Mouse (Mus musculus): Measurements from ENCODE around the gene Synj2bp. TPM values are rescaled to one million over a fixed set of nuclear protein-coding genes. Genes with fewer than 3 reads are reported as not detected.
"Not testable (repeated sequence)": the region's sequence is repeated elsewhere in the genome, so short reads cannot be mapped to it uniquely, and the experiment has no call there.

Gene Synj2bp
- total RNA-seq (2021), result 10 to 100 TPM; 34.8 to 37.7 TPM
- long read RNA-seq, experiment 1, full-length matches to known transcripts, result 24 of 33 reads
- long read RNA-seq, experiment 1, partial matches to known transcripts, result 1 of 33 reads
- long read RNA-seq, experiment 1, other reads (novel, unspliced or antisense), result 8 of 33 reads
- long read RNA-seq, experiment 2, full-length matches to known transcripts, result 21 of 23 reads
- long read RNA-seq, experiment 2, partial matches to known transcripts, result 0 of 23 reads
- long read RNA-seq, experiment 2, other reads (novel, unspliced or antisense), result 2 of 23 reads

DNA sequence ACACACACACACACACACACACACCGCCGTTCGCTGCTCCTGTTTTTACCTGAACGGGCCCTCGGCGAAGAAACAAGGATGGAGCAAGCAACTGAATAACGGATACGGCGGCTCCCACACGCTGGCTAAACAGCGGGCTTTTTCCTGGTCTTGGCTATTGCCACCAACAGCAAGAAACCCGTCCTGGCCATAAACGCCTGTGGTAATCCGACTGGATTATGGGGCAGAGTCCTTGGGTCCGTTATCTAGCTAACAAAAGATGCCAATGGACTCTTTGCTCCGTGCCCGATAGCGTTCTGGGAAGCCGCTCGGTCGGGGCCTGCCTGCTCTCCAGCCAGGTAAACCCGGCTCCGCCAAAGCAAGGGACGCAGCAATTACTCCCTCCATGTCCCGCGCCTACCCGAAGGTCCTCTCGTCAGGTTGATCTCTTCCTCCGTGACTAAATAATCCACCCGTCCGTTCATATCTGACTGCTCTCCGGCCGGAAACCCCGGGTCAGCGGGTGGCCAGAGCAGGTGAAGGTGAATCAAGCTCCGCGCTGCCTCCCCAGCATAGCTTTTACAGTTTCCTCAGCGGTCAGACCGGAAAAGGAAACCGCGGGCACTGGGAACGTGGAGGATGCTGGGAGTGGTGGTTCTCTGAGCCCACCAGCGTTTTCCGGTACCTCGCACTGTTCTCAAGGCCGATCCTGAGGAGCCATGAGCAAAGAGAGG is at the start of gene Synj2bp, which contains the start of gene Gm20498:
Gene Synj2bp, minus strand, starts transcription at position 596 of the 713 bp plus-strand sequence.
Gene Gm20498, minus strand, starts transcription at position 590 of the 713 bp plus-strand sequence.
- peak; percentile 86 to 90 for DNase-seq (ENCODE audit: low spot score in 2 of 2)

DNA sequence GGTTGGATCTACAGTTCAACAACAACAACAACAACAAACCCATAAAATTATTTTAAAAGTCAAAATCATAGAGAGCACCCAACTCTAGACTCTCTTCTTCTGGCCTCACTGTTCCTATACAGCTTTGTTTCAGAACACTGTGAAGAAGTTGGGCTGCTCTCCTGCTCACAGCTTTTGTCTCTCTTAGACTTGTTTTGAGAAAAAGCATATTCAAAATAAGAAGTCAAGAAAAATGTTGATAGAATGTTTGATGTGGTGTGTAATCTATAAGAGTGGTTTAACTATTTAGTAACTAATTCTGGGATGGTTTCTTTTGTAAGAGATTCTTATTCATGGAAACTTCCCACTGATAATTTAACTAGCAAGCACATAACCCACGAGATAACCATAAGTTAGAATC is 35.7 kb upstream of the Synj2bp start, which contains the start of gene Adam21:
Gene Adam21, minus strand, starts transcription at position 101 of the 400 bp plus-strand sequence.
- DNase-seq (ENCODE audit: low spot score in 2 of 2), result no peak

DNA sequence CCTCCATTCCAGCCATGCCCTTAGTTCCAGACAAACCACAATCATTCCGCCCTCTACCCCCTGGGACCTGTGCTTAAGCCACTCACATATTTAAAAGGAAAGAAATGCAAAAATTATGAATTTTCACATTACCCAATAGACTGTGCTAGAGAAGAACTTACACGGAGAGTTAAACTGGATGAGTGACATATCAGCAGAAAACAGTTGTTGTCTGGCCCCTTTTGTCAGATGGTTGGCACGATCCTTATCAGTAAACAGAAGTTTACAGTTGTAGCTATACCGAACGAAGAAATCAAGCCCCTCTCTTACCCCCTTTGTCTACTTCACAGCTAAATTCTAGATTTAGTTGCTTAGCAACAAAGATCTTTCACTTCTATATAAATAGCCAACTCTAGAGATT is 35.2 kb upstream of the Synj2bp start:
- no peak for DNase-seq (ENCODE audit: low spot score in 2 of 2)

DNA sequence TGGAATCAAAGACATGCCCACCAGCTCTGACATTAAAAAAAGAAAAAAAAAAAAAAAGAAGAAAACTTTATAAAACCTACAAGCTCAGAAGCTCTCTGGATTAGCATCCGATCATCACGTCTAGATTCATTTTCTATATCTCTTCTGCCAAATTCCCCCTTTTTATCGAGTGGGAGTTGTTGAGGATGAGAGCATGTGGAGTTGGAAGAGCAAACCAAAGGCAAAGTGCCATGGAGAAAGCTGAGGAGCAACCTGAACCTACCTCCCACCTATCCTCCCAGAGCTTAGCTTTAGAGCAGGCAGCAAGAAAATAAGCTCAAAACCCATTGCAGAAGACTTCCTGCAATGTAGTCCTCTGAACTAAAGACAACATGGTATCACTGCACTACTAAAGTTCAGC is 31.5 kb upstream of the Synj2bp start:
- DNase-seq (ENCODE audit: low spot score in 2 of 2), result no peak

DNA sequence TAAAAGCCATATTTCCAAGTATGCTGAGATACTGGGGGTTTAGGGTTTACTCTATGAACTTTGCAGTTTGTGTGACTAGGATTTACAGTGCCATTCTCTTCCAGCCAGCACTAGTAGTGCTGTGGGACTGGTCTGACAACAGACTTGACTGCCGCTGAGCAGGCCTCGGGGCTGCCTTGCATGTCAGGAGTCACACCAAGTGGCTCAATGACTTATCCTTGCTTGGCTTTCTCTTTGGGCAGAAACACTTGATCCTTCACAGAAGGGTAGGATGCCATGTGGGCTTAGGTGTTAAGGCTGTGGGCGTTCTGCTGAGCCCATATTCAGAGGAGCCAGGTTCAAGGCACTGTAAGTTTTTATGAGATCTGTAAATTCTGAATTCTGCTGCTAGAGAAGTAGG is 16.6 kb upstream of the Synj2bp start:
- no peak for DNase-seq (ENCODE audit: low spot score in 2 of 2)

DNA sequence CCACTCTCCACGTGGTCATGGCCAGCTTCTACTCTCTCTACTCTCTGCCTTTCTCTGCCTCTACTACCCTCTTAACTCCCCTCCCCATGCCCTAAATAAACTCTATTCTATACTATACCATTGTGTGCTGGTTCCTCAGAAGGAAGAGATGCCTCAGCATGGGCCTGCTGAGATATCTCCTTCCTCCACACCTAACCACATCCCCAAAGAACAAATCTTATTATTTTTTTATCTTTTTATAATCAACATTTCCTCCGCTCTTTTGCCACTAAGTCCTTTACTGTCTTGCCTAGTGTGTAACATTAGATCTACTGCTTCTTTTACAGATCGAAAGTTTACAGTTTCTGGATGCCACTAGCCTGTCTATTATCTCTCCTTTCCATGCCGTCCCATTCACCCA is 14.5 kb upstream of the Synj2bp start:
- DNase-seq (ENCODE audit: low spot score in 2 of 2), result no peak

DNA sequence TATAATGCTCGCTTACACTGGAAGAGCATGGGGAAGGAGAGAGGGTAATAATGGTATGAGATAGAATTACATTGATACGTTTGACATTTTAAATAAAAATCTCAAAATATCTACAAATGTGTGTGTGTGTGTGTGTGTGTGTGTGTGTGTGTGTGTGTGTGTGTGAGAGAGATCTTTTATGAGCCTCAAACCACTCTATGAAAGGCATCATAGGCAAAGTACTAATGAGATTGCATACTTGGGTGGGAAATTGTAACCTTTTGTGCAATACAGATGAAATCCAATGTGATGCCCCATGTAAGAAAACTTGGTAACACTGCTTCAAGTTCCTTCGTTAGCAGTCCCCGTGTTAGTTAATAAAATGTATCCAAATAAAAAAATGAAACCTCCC is 313 bp upstream of the Synj2bp start:
- DNase-seq (ENCODE audit: low spot score in 2 of 2), result no peak

DNA sequence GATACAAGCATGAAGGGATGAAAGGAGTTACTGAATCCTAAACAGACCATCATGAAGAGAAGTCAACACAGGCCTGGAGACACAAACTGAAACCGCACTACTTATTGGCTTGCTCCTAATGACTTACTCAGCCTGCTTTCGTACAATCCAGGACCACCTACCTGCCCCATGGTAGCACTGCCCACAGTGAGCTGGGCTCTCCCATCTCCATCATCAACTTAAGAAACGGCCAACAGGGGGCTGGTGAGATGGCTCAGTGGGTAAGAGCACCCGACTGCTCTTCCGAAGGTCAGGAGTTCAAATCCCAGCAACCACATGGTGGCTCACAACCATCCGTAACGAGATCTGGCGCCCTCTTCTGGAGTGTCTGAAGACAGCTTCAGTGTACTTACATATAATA is 2.1 kb downstream of the Synj2bp start:
- not testable (repeated sequence) for DNase-seq (ENCODE audit: low spot score in 2 of 2)

DNA sequence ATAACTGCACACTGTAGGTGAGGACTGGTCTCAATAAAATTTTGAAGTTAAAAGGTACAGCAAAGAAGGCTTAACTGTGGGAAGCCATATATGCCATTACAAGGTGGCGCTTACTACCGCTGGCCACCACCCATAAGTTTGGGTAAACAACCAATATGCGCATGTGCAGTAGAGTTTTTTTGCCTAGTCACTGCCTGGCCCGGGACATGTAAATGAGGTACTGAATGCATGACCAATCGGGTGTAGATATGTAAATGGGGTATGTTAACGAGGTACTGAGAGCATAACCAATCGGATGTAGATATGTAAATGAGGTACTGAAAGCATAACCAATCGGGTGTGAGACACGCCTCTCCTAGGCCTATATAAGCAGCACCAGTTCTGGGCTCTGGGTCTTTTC is 35.8 kb downstream of the Synj2bp start:
- not testable (repeated sequence) for DNase-seq (ENCODE audit: low spot score in 2 of 2)

DNA sequence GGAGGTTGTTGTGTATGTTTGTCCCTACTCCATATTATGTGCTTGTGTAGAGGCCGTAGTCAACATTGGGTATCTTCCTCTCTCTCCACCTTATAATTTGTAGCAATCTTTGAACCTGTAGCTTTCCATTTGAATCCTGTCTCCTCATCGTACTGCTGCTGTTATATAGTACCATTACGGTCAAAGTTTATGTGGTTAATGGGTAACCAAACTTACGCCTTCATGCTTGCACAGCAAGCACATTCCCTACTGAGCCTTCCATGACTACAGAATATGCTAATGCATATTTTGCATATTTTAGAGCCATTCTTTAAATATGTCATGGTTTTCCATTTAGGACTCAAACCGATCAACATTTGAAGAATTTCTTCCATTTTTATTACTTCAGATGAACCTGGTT is 42.2 kb downstream of the Synj2bp start:
- no peak for DNase-seq (ENCODE audit: low spot score in 2 of 2)

DNA sequence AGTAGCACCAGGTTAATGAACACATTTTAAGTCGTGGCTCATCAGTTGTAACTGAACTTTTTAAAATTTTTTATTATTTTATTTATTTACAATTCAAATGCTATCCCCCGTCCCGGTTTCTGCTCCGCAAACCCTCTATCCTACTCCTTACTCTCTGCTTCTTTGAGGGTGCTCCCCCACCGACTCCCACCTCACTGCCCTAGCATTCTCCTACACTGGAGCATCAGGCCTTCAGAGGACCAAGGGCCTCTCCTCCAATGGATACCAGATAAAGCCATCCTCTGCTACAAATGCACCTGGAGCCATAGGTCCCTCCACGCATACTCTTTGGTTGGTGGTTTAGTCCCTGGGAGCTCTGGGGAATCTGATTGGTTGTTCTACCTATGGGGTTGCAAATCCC is 47.4 kb downstream of the Synj2bp start:
- no peak for DNase-seq (ENCODE audit: low spot score in 2 of 2)

DNA sequence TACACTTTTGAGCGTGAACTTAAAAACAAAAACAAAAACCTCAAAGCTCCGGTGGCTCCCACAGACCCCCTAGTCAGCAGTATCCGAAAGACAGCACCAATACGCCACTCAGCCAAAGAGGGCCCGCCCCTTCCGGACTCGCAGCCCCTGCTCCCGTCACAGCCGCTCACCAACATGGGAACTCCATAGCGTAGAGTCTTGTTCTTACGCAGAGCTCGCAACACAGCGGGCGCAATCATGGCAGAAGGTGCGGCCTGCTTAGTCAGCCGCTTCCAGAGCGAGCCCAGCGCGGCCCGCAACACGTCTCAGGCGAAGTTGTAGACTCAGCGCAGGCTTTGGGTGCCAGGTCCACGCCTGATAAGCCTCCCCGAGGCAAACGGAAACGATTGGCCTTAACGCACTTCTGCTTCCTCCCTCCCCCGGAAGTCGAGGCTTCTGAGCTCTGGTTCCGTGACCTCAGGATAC is 48.0 kb downstream of the Synj2bp start, which contains the start of gene Cox16:
Gene Cox16, minus strand, starts transcription at position 401 of the 465 bp plus-strand sequence.
- peak; percentile 81 to 89 for DNase-seq (ENCODE audit: low spot score in 2 of 2)

DNA sequence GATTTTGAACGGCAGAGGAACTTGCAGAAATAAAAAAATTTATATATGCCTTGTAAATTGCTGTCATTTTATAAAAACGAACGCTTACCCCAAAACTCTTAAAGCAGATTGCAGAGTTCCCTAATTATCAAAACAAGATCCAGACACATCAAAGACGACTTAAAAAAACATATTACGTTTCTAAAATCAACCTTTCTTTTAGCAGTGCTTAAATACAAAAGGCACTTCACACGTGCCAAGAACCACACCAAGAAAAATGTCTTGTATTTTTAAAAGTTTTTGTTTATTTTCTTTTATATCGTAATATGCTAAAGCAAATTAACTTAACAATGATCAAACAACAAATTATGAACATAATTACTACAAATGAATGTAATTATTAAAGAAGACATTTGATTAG is 48.5 kb downstream of the Synj2bp start:
- DNase-seq (ENCODE audit: low spot score in 2 of 2), result no peak

DNA sequence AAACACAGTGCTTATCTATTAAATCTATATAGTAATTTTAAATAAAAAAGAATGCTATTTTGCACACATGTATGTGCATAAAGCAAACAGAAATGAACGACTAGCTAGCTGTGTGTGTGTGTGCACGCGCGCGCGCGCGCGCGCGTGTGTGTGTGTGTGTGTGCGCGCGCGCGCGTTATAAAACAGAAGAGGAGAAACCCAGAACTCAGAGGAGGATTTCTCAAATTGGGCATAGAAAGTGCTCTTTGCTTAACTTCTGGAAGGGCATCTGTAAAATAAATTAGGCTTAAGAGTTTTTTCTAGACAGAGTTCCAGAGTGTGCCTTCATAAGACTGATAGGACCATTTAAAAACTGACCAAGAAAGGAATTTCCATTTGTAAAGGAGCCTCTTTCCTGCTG is 49.1 kb downstream of the Synj2bp start:
- no peak for DNase-seq (ENCODE audit: low spot score in 2 of 2)

DNA sequence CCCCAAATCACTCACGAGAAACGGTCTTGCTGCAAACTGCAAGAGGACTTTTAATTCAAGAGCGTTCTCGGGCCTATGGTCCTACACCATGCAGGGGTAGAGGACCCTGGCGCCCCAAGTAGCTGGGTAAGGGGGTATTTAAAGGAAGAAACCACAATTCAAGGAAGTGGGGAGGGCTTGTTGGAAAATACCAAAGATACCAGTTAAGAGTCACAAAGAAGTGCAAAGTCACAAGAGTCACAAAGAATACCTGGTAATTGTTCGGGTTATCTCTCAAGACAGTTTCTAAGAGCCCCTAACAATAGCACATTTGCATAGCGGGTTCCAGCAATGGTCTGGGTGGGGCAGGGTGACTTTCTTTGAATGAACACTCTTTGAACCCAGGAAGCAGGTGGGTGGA is 73.7 kb downstream of the Synj2bp start:
- not testable (repeated sequence) for DNase-seq (ENCODE audit: low spot score in 2 of 2)

Other genes starting within 250 kb of the Synj2bp start
- 10 to 100 TPM; 24.4 to 25.4 TPM for gene Slc8a3, start 199.7 kb downstream of the Synj2bp start, total RNA-seq (2021)
- 1 to 10 TPM; 1.5 to 1.6 TPM for gene Gm4787, start 153.4 kb downstream of the Synj2bp start, total RNA-seq (2021)
- gene Adam4, start 111.0 kb downstream of the Synj2bp start, total RNA-seq (2021), result 1 to 10 TPM; 2.1 to 2.5 TPM
- 10 to 100 TPM; 36.6 to 50.7 TPM for gene Cox16, start 47.8 kb downstream of the Synj2bp start, total RNA-seq (2021)
- 10 to 100 TPM; 36.7 to 53.7 TPM for gene Gm20498, start within 50 bp of the Synj2bp start, total RNA-seq (2021)
- gene Adam21, start 35.6 kb upstream of the Synj2bp start, total RNA-seq (2021), result under 1 TPM; 0.21 to 0.51 TPM
- 10 to 100 TPM; 28.7 to 29.2 TPM for gene Med6, start 62.1 kb upstream of the Synj2bp start, total RNA-seq (2021)
- 10 to 100 TPM; 49.1 to 52.8 TPM for gene Ttc9, start 98.3 kb upstream of the Synj2bp start, total RNA-seq (2021)
- 10 to 100 TPM; 57.3 to 57.4 TPM for gene Map3k9, start 248.3 kb upstream of the Synj2bp start, total RNA-seq (2021)

Measured in left cerebral cortex, adult 18-20 months (tissue).